ENCODE assay signal across 34 mouse cellular contexts in the genomic region with DNA sequence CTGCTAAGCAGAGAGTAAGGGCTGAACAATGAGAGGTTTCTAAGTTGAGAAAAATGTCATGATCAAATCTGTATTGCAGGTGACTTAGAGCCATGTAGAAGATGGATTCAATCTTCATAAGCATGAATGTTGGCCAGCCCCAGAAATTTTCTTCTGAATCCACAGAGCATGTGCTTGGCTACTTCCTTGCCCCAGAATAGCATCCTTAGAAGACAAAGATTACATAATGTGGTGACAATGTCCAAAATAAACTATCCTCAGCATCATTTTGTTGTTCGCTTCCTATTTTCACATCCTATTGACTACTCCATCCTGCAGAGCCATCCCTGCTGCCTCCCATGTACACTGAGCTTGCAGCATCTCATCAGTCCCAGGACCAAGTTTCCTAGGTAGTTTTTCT. TPM values are rescaled to one million over a fixed set of nuclear protein-coding genes. Genes with fewer than 3 reads are reported as not detected.
DNase-seq lines count a peak whose midpoint lies in the region; ATAC-seq and TF ChIP-seq lines count a peak whose summit lies in the region.
"Had no signal": no experiment of that assay in that cellular context is flagged by ENCODE, and none has a peak within 500 bp of the region (broad histone marks: within the 10 kb centered on the region; RNA-seq: fewer than 3 reads in every experiment).

No protein-coding gene starts in this region.

- no peaks in the 10 kb centered on the region for H3K36me3 ChIP-seq in heart, embryonic 12.5 days
- H3K36me3 ChIP-seq: embryonic facial prominence, embryonic 12.5 days; embryonic facial prominence, embryonic 15.5 days; G1E; heart, embryonic 15.5 days; hindbrain, embryonic 10.5 days; hindbrain, embryonic 15.5 days had no signal

- no peak overlapping the region for H3K27ac ChIP-seq in heart, embryonic 12.5 days (ENCODE audit: poor library complexity, severe bottlenecking)
- peak overlapping the region; percentile 28; the same call in 1 of the 2 replicates for H3K27ac ChIP-seq in bone marrow macrophage, adult 2 months (ENCODE audit: insufficient read depth, low read depth, low read length)
- H3K27ac ChIP-seq: embryonic facial prominence, embryonic 12.5 days; embryonic facial prominence, embryonic 15.5 days; heart, adult 2 months; heart, embryonic 15.5 days; hindbrain, embryonic 10.5 days; hindbrain, embryonic 15.5 days had no signal

- H3K27me3 ChIP-seq in heart, embryonic 12.5 days (replicated peaks), result 0 out of 2 replicates have a peak, but pooled peaks cover 7% of the 10 kb centered on the region
- H3K27me3 ChIP-seq: embryonic facial prominence, embryonic 12.5 days; embryonic facial prominence, embryonic 15.5 days; hindbrain, embryonic 15.5 days had no signal

- H3K9me3 ChIP-seq in heart, embryonic 12.5 days (replicated peaks), result no peaks in the 10 kb centered on the region
- H3K9me3 ChIP-seq: embryonic facial prominence, embryonic 12.5 days; embryonic facial prominence, embryonic 15.5 days; G1E; heart, embryonic 15.5 days; hindbrain, embryonic 10.5 days; hindbrain, embryonic 15.5 days had no signal

- ATAC-seq in heart, embryonic 12.5 days (ENCODE audit: insufficient number of reproducible peaks, low FRiP score), result no peak
- peak; percentile 33; the same call in 1 of the 2 replicates for ATAC-seq in megakaryocyte, adult 5-6 weeks (ENCODE audit: poor library complexity, severe bottlenecking)
- ATAC-seq: forebrain, embryonic 14.5 days; forebrain, postnatal 0 days; intestine, postnatal 0 days had no signal

- no peak overlapping the region for H3K4me2 ChIP-seq in heart, embryonic 12.5 days
- H3K4me2 ChIP-seq: embryonic facial prominence, embryonic 12.5 days; embryonic facial prominence, embryonic 15.5 days; heart, embryonic 11.5 days; heart, embryonic 15.5 days; hindbrain, embryonic 15.5 days had no signal

- no peak overlapping the region for H3K9ac ChIP-seq in heart, embryonic 12.5 days
- H3K9ac ChIP-seq: embryonic facial prominence, embryonic 12.5 days; embryonic facial prominence, embryonic 15.5 days; forebrain, postnatal 0 days; heart, embryonic 15.5 days; hindbrain, embryonic 15.5 days had no signal

- WGBS in heart, embryonic 12.5 days, result 72% methylated on average over 1 of the region's 1 CpGs

- DNase-seq in heart, adult 8-10 months (ENCODE audit: low spot score), result peak; percentile 12
- DNase-seq in adrenal gland, postnatal 4 days (ENCODE audit: low spot score in 2 of 2), result no peak
- no peak for DNase-seq in kidney, adult 11 months
- DNase-seq: adrenal gland, adult 2 months; adrenal gland, postnatal 14 days; B cell, adult 2 months; cerebellum, adult 11 months; cerebellum, adult 2 months; cerebellum, adult 9-11 months; cerebellum, postnatal 25 days; forebrain, postnatal 0 days; gastrocnemius, postnatal 10 days; gastrocnemius, postnatal 36 days; heart, adult 2 months; heart, postnatal 10 days; heart, postnatal 36 days had no signal

- TF ChIP-seq CTCF in bone marrow macrophage, adult 2 months (IDR thresholded peaks at IDR 0.05; ENCODE audit: low read depth, low read length), result no peak

- TF ChIP-seq POLR2A in bone marrow macrophage, adult 2 months (IDR thresholded peaks at IDR 0.05; ENCODE audit: borderline replicate concordance, low read depth, low read length), result no peak

- H3K4me3 ChIP-seq in heart, embryonic 12.5 days, result no peak overlapping the region
- no peak overlapping the region for H3K4me3 ChIP-seq in bone marrow macrophage, adult 2 months (ENCODE audit: insufficient read depth, low read length)
- H3K4me3 ChIP-seq: embryonic facial prominence, embryonic 12.5 days; embryonic facial prominence, embryonic 15.5 days; heart, adult 2 months; heart, embryonic 15.5 days; hindbrain, embryonic 10.5 days; hindbrain, embryonic 15.5 days had no signal

- H3K4me1 ChIP-seq in heart, embryonic 12.5 days (replicated peaks), result no peaks in the 10 kb centered on the region
- peaks cover 16% of the 10 kb centered on the region for H3K4me1 ChIP-seq in bone marrow macrophage, adult 2 months (ENCODE audit: control insufficient read depth, insufficient read depth, low read length)
- H3K4me1 ChIP-seq: embryonic facial prominence, embryonic 12.5 days; embryonic facial prominence, embryonic 15.5 days; heart, embryonic 15.5 days; hindbrain, embryonic 10.5 days; hindbrain, embryonic 15.5 days had no signal

RNA-seq across cellular contexts. Expression of gene Ccl4, which starts 13.3 kb away (rescaled TPM):
- not detected for total RNA-seq in heart, adult 8-10 months (2022)
- polyA plus RNA-seq in heart, embryonic 12.5 days (2016; fragmentation: Nextera tagmentation; extraction: Ambion mirVana), result 0.37 and 0.51 TPM in 2 replicates
- 78.8 and 104 TPM in 2 replicates for polyA plus RNA-seq in bone marrow macrophage, adult 2 months (2012; ENCODE audit: insufficient read depth, insufficient read length, missing spikeins)
- total RNA-seq in megakaryocyte, adult 5-6 weeks (2015), result 36.0 and 59.5 TPM in 2 replicates
- 36.2 and 51.5 TPM in 2 replicates for total RNA-seq in megakaryocyte, adult 5-6 weeks (2017)
- total RNA-seq in adrenal gland, postnatal 4 days (2021), result under 1 TPM in 1 of 2 experiments, not detected in 1; 0.51 TPM
- total RNA-seq: adrenal gland, postnatal 14 days; forebrain, postnatal 0 days; gastrocnemius, adult 18-20 months; gastrocnemius, postnatal 10 days; gastrocnemius, postnatal 36 days; heart, adult 2 months; heart, postnatal 10 days; heart, postnatal 36 days had no signal
- polyA plus RNA-seq: forebrain, embryonic 11.5 days; G1E had no signal

RNA-seq across cellular contexts. Expression of gene Ccl3, which starts 26.5 kb away (rescaled TPM):
- not detected for total RNA-seq in heart, adult 8-10 months (2022)
- polyA plus RNA-seq in heart, embryonic 12.5 days (2016; fragmentation: Nextera tagmentation; extraction: Ambion mirVana), result 0.23 and 0.44 TPM in 2 replicates
- polyA plus RNA-seq in bone marrow macrophage, adult 2 months (2012; ENCODE audit: insufficient read depth, insufficient read length, missing spikeins), result 129 and 135 TPM in 2 replicates
- 299 and 403 TPM in 2 replicates for total RNA-seq in megakaryocyte, adult 5-6 weeks (2015)
- 184 and 222 TPM in 2 replicates for total RNA-seq in megakaryocyte, adult 5-6 weeks (2017)
- under 1 TPM in 1 of 2 experiments, not detected in 1; 0.56 TPM for total RNA-seq in adrenal gland, postnatal 4 days (2021)
- total RNA-seq: adrenal gland, postnatal 14 days; gastrocnemius, adult 18-20 months; gastrocnemius, postnatal 10 days; gastrocnemius, postnatal 36 days; heart, adult 2 months; heart, postnatal 36 days had no signal
- polyA plus RNA-seq: G1E had no signal

RNA-seq across cellular contexts. Expression of gene Wfdc17, which starts 28.1 kb away (rescaled TPM):
- total RNA-seq in heart, adult 8-10 months (2022), result 1 to 10 TPM; 2.1 to 4.1 (median 3.6) TPM
- polyA plus RNA-seq in heart, embryonic 12.5 days (2016; fragmentation: Nextera tagmentation; extraction: Ambion mirVana), result 0.40 TPM in 1 of 2 replicates, not detected in the other
- polyA plus RNA-seq in bone marrow macrophage, adult 2 months (2012; ENCODE audit: insufficient read depth, insufficient read length, missing spikeins), result 530 and 532 TPM in 2 replicates
- 379 and 412 TPM in 2 replicates for total RNA-seq in megakaryocyte, adult 5-6 weeks (2015)
- total RNA-seq in megakaryocyte, adult 5-6 weeks (2017), result 127 and 155 TPM in 2 replicates
- under 1 TPM in 1 of 2 experiments, not detected in 1; 0.87 TPM for total RNA-seq in adrenal gland, postnatal 4 days (2021)
- total RNA-seq: CH12.LX; forebrain, postnatal 0 days; G1E; granulocyte monocyte progenitor cell, adult 5-6 weeks had no signal
- polyA plus RNA-seq: embryonic facial prominence, embryonic 12.5 days; forebrain, embryonic 14.5 days; forebrain, postnatal 0 days; G1E had no signal

RNA-seq across cellular contexts. Expression of gene Rpl9-ps1, which starts 30.2 kb away (rescaled TPM):
- not detected for total RNA-seq in heart, adult 8-10 months (2022)
- polyA plus RNA-seq in heart, embryonic 12.5 days (2016; fragmentation: Nextera tagmentation; extraction: Ambion mirVana), result not detected in 2 replicates
- not detected in 2 replicates for polyA plus RNA-seq in bone marrow macrophage, adult 2 months (2012; ENCODE audit: insufficient read depth, insufficient read length, missing spikeins)
- total RNA-seq in megakaryocyte, adult 5-6 weeks (2015), result 1.0 TPM in 1 of 2 replicates, not detected in the other
- not detected in 2 replicates for total RNA-seq in megakaryocyte, adult 5-6 weeks (2017)
- total RNA-seq in adrenal gland, postnatal 4 days (2021), result not detected
- total RNA-seq: adrenal gland, adult 2 months; adrenal gland, postnatal 14 days; CH12.LX; forebrain, postnatal 0 days; G1E; gastrocnemius, adult 18-20 months; gastrocnemius, postnatal 10 days; gastrocnemius, postnatal 36 days; granulocyte monocyte progenitor cell, adult 5-6 weeks; heart, adult 2 months; heart, postnatal 10 days; heart, postnatal 36 days had no signal
- polyA plus RNA-seq: adrenal gland, adult 2 months; cerebellum, adult 2 months; embryonic facial prominence, embryonic 12.5 days; embryonic facial prominence, embryonic 15.5 days; forebrain, embryonic 11.5 days; forebrain, embryonic 14.5 days; forebrain, postnatal 0 days; G1E; heart, adult 2 months; heart, embryonic 11.5 days; heart, embryonic 15.5 days; hindbrain, embryonic 10.5 days; hindbrain, embryonic 15.5 days; intestine, embryonic 14.5 days; intestine, postnatal 0 days had no signal

RNA-seq across cellular contexts. Expression of gene Wfdc18, which starts 33.1 kb away (rescaled TPM):
- not detected for total RNA-seq in heart, adult 8-10 months (2022)
- polyA plus RNA-seq in heart, embryonic 12.5 days (2016; fragmentation: Nextera tagmentation; extraction: Ambion mirVana), result 1.9 and 2.0 TPM in 2 replicates
- 1.9 and 2.4 TPM in 2 replicates for polyA plus RNA-seq in bone marrow macrophage, adult 2 months (2012; ENCODE audit: insufficient read depth, insufficient read length, missing spikeins)
- 1.4 and 6.2 TPM in 2 replicates for total RNA-seq in megakaryocyte, adult 5-6 weeks (2015)
- 1.3 and 3.9 TPM in 2 replicates for total RNA-seq in megakaryocyte, adult 5-6 weeks (2017)
- total RNA-seq in adrenal gland, postnatal 4 days (2021), result not detected
- total RNA-seq: adrenal gland, adult 2 months; adrenal gland, postnatal 14 days; CH12.LX; common myeloid progenitor, adult 5-6 weeks; forebrain, postnatal 0 days; G1E; gastrocnemius, adult 18-20 months; gastrocnemius, postnatal 10 days; gastrocnemius, postnatal 36 days; granulocyte monocyte progenitor cell, adult 5-6 weeks; heart, adult 2 months; heart, postnatal 36 days had no signal
- polyA plus RNA-seq: adrenal gland, adult 2 months; embryonic facial prominence, embryonic 12.5 days; forebrain, embryonic 11.5 days; forebrain, embryonic 14.5 days; G1E; heart, adult 2 months; hindbrain, embryonic 10.5 days; hindbrain, embryonic 15.5 days; intestine, embryonic 14.5 days had no signal

Comparison
In these comparisons a context has a peak if more than half of its experiments do, and no peak if none do; other contexts are left out.
1. RNA of gene Ccl4, which starts 13.3 kb away (total RNA-seq): 36.0 to 59.5 TPM in megakaryocyte, adult 5-6 weeks; 0.51 TPM in adrenal gland, postnatal 4 days and not detected in heart, adult 8-10 months; every median in the first group is over 10 times any median in the second.
2. RNA of gene Ccl3, which starts 26.5 kb away (total RNA-seq): 184 to 403 TPM in megakaryocyte, adult 5-6 weeks; 0.56 TPM in adrenal gland, postnatal 4 days and not detected in heart, adult 8-10 months; every median in the first group is over 100 times any median in the second.
3. RNA of gene Wfdc17, which starts 28.1 kb away (total RNA-seq): 127 to 412 TPM in megakaryocyte, adult 5-6 weeks; 2.1 to 4.1 TPM in heart, adult 8-10 months and 0.87 TPM in adrenal gland, postnatal 4 days; every median in the first group is over 10 times any median in the second.